Mouse (Mus musculus) adrenal gland, postnatal 14 days (tissue): ENCODE measurements around the gene Ucp2. TPM values are rescaled to one million over a fixed set of nuclear protein-coding genes. Genes with fewer than 3 reads are reported as not detected.

Experiments used
- DNase-seq: peaks from one replicate; pipeline ENCODE4 v3.0.0; 2021; ENCODE audit warnings: mixed read lengths
- total RNA-seq: library from RNA; stranded (reverse); gene quantifications from 2 replicates; pipeline ENCODE4 v1.2.3, GENCODE M21; 2021

The Ucp2 gene
- total RNA-seq, 1 experiment from 2014 or later, result 355 TPM

GRCm38 (mm10) chr7:100504740-100505487 is 11.8 kb downstream of the Ucp2 start:
- no peak for DNase-seq

DNA sequence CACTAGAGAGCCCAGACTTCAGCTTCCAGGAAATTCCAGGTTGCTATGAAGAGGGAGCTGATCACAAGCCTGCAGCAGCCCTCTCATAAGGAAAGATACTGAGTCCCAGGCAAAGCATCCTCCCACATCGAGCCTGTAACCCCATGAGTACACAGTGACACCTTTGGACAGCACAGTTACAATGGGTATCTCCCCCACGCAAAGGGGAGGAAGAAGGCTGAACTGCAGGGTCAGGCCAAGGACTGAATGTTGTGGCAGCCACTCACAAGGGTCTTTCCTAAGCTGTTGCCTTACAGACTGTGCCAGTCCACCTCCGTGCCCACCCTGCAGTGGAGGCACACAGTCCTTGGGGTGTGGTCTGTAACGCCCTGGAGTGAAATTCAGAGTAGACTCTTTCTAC is 13.4 kb downstream of the Ucp2 start:
- DNase-seq, result no peak

DNA sequence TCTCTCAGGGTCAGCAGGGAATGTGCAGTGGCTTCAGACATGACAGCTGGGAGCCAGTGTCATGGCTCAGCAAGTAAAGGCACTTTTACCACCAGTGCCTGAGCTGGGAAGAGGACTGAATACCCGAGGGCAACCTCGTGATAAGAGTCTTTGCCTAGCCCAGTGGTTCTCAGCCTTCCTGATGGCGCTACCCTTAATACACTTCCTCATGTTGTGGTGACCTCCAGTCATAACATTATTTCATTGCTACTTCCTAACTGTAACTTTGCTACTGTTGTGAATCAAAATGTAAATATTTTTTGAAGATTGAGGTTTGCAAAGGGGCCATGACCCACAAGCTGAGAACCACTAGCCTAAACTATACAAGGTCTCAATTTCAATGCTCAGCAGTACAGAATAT is 15.5 kb downstream of the Ucp2 start:
- no peak for DNase-seq

- no peak for DNase-seq
Measured at GRCm38 (mm10) chr7:100511602-100512001, 18.5 kb downstream of the Ucp2 start.

DNA sequence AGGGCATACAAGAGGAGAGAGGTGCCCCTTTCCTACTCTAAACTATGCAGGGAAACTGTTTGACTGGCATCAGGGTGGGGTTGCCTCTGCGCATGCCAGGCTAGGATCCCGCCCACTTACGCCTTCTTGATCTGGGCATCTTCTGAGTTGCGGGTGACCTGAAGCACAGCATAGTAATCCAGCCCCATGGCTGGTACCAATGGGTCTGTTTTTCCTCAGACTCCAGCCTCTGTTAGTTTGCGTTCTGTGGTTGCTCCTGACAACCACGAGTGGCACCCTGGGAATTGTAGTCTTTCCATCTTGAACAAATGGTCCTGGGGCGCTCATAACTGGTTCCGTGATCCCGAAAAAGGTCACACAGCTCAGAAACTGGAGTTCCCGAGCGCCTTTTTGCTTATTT is 21.4 kb downstream of the Ucp2 start, which contains the start of gene Dnajb13:
TSS of gene Dnajb13 (minus strand) at position 388 of the 400 bp plus-strand sequence.
- no peak for DNase-seq

- no peak for DNase-seq
Measured at GRCm38 (mm10) chr7:100520204-100520603, 27.1 kb downstream of the Ucp2 start.

DNA sequence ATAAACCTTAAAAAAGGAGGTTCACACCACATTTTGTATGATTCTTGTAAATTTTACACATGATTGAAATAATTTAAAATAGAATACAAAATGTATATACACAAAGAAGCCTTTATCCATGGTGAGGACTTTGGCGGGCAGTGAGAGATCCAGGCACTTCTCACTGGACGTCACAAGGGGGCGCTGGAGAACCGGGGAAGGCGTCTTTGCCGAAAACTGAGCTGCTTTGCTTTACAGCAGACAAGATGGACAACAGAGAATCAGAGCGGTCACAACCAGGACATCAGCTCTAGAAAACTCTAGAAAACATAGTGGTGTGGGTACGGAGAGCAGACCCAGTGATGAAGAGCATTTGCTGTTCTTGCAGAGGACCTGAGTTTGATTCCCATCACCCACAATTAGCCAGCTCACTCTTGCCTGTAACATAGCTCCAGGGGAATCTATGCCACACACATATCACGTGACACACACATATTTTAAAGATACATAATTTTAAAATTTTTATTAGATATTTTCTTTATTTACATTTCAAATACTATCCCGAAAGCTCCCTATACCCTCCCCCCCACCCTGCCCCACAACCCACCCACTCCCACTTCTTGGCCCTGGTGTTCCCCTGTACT is 27.6 kb downstream of the Ucp2 start:
- peak; percentile 93 for DNase-seq

GRCm38 (mm10) chr7:100522222-100522621 is 29.1 kb downstream of the Ucp2 start:
- no peak for DNase-seq

- no peak for DNase-seq
Measured at GRCm38 (mm10) chr7:100524669-100525068, 31.5 kb downstream of the Ucp2 start.

GRCm38 (mm10) chr7:100530766-100531165 is 37.6 kb downstream of the Ucp2 start:
- DNase-seq, result no peak

DNA sequence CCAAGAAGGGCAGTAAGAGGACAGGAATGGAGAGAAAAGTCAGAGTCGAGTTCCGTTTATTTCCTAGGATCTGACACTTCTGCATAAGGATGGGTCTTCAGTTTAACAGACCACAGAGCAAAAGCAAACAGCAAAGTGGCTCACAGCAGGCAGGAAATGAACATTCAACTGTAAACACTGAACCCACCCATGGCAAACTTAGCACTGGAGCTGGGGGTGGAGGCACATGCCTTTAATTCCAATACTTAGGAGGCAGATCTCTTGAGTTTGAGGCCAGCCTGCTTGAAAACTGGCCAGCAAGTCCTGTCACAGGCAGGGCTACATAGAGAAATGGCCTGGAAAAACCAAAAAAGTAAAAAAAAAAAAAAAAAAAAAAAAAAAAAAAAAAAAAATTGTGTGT is 40.4 kb downstream of the Ucp2 start:
- DNase-seq, result no peak

- DNase-seq, result no peak
Measured at GRCm38 (mm10) chr7:100534216-100534615, 41.1 kb downstream of the Ucp2 start.

DNA sequence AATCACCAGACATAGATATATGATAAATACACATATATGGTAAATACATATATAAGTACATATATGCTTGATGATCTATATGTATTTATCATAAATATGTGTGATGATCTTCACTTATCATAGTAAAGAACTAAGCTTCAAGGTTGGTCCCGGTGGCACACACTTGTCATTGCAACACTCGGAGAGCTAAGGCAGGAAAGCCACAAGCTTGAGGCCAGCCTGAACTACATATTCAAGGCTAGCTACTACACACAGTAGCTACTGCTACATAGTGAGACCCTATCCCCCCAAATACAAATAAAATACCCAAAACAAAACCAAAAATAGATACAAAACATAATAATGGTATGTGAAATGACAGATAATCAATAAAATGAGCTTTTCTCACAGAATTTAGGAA is 42.7 kb downstream of the Ucp2 start:
- DNase-seq, result no peak

- DNase-seq, result peak; percentile 91
Measured at GRCm38 (mm10) chr7:100536804-100537518, 43.8 kb downstream of the Ucp2 start, which contains the start of gene Coa4. Gene Coa4, plus strand, starts transcription at chr7:100537071.

DNA sequence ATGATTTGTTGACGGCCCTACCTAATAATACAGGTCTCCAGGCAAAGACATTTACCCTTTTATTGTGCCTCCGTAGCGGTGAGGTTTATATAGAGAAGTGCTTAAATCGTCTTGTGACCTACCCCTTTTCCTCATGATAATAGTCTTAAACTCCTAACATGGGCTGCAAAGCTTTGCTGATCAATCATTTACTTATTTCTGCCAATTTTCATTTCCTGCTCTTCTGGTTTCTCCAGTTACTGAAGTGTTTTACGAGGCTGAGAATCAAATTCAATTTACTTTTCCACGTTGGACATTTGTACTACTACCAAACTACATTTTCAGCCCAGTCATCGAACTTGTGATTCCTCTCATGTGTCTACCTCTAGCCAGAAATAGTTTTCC is 44.4 kb downstream of the Ucp2 start:
- no peak for DNase-seq

- no peak for DNase-seq
Measured at GRCm38 (mm10) chr7:100539516-100539915, 46.4 kb downstream of the Ucp2 start.

DNA sequence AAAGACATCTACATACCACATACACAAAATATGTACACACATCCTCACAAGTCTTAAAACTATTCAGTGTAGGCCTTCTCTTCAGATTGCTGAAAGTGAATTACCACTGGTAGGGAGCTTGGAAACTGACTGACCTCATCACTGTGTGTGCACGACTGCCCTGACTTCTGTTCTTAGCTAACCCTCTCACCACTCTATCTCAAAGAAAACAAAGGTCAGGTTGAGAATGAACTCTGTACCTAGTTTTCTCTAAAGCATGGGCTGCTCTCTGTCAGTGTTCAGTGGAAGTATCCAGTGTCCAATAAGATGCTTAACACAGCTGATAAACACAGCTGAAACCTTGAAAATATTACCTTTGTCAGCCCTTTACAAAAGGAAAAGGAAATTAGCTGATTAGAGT is 51.3 kb downstream of the Ucp2 start:
- no peak for DNase-seq

GRCm38 (mm10) chr7:100547631-100548030 is 54.5 kb downstream of the Ucp2 start:
- DNase-seq, result peak; percentile 71

DNA sequence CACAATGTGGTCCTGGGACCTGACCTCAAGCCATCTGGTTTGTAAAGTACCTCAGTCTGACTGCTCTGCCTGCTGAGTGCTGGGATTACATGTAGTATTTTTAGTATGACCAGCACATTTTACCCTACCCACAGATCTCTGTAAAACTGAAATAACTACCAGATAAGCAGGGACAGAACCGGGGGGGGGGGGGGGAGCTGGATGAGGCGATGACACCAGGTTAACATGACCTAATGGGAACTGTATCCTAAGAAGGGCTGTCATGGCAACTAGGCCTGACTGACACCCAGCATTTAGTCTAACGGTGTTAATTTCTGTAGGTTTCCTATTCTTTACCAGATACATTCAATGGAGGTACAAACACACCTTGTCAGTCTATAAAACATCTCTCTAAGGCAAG is 56.7 kb downstream of the Ucp2 start:
- DNase-seq, result no peak

- DNase-seq, result peak; percentile 54
Measured at GRCm38 (mm10) chr7:100550338-100551007, 57.3 kb downstream of the Ucp2 start.
